Mouse (Mus musculus) T-helper 1 cell (primary cell): ENCODE measurements at regions not wholly inside any gene's neighbourhood (a gene's known extent, or its start where the extent isn't known, plus 50 kb on each side); places are given as distances from the start of the nearest gene placed in this dataset.

ENCODE experiments used
- in situ Hi-C: fragments of 300-600 bp; cut with MboI, MseI; formaldehyde crosslinking; loops from one replicate; pipeline ENCODE4 v1.15.1; 2025; ENCODE audit warnings: high pct_unique_total_duplicates

DNA sequence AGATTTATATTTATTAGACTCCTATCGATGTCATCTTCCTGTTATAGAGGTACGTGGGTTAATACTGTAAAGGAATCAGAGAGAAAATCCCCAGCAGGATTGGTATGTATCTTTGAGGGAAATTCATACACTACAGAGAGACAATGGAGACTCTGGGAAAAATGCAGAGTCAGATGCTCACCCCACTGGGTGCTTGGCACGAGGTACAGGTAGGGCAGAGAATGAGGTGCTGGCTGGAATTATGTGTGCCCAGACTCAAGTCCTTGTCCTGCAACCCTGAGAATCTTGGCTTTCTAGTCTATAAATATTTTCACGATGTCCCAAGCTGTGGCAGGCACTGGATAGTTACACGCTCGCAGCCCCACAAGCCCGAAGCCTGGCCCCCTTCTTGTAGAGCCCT, 57.8 kb upstream of the Cry1 start:
- in situ Hi-C loops: no loop called here

GRCm38 (mm10) chr10:85243556-85243955, 58.7 kb upstream of the Cry1 start:
- in situ Hi-C loops: no loop called here

DNA sequence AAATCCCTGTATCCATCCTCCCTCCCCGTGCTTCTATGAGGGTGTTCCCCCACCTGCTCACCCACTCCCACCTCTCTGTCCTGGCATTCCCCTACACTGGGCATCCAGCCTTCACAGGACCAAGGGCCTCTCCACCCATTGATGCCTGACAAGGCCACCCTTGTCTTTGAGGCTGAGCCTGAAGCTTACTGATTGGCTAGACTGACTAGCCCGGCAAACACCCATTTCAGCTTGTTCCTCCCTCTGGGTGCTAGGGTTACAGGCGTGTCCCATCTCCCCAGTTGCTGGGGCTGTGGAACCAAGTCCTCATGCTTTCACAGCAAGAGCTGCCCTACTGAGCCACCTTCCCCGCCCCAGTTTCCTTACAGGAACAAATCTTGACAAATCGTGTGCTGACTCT, 80.9 kb upstream of the Cry1 start:
- in situ Hi-C loops: no loop called here

GRCm38 (mm10) chr10:85266148-85266547, 81.3 kb upstream of the Cry1 start:
- in situ Hi-C loops: no loop called here

DNA sequence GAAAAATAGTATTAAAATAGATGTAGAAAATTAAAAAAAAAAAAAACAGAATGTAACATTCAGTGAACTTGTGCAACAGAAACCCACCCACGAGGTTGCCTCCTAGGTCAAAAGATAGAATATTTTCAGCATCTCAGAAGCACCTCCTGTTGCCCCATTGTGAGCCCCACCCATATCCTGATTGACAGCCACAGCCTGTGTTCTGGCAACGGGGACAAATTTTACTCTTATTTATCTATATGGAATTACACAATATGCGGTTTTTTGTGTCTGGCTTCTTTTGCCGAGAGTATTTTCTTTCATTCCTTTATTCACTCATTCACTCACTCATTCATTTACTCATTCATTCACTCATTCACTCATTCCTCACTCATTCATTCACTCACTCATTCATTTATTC, 81.9 kb upstream of the Cry1 start:
- in situ Hi-C loops: no loop called here

DNA sequence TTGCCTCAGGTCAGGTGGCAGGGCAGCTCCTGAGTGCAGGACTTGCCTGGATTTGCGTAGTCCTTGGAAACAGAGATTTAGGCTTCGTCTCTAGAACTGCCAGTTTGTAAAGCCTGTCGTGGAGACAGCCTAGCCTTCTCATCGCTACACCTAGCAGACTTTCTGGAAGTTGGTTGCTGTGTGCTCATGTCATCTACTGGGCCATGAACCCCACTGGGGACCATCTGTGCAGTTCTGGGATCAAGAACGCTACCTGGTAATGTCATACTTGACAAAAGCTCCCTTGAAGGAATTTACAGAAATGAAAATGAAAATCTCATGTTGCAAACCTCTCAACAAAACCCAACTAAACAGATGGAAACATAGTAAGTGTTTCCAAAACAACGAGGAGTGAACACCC, 85.3 kb upstream of the Cry1 start:
- in situ Hi-C loops: no loop called here

GRCm38 (mm10) chr10:85276793-85277192, 91.9 kb upstream of the Cry1 start:
- in situ Hi-C loops: no loop called here

DNA sequence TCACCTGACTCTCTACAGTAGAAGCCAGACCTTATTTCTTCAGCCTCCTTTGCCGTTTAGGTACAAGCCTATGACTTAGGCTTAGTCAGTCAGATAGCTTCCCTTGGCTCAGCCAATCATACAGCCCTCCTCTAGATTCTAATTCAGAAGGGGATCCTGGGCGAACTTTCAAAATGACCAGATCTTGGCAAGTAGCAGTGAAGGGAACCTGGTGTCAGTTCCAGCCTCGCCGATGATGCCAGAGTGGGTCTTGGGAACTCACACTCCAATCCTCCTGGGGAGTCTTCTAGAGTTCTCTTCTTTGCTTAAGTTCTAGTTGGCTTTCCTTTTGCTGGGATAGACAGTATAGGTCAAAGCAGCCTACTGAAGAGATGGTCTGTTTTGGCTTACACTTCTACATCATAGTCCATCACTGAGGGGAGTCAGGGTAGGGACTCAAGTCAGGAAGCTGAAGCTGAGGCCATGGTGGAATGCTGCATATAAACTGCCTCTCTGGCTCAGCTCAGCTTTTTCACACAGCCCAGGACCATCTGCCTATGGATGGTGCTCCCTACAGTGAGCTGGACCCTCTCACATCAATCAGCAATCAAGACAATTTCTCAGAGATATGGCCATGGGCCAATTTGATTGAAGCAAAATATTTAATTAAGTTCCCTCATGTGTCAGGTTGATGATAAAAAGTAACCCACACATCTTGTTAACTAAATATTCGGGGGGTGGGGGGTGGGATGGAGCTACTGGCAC, 94.7 kb upstream of the Btbd11 start:
- in situ Hi-C loops: no loop called here

DNA sequence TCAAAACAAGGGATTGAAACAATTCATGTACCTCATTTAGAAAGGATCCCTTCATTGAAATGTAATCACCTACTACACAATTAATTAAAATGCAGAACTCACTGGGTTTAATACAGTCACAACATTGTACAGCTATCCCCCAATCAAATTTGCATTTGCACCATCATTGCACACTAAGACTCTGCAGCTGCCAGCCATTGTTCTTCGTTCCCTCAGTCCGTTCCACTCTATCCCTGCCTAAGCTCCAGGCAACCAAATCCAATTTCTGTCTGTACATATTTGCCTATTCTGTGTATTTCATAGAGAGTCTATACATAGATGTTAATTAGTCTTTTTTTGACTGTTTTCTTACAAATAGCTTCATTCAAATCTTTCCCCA, 94.1 kb upstream of the Btbd11 start:
- in situ Hi-C loops: no loop called here

DNA sequence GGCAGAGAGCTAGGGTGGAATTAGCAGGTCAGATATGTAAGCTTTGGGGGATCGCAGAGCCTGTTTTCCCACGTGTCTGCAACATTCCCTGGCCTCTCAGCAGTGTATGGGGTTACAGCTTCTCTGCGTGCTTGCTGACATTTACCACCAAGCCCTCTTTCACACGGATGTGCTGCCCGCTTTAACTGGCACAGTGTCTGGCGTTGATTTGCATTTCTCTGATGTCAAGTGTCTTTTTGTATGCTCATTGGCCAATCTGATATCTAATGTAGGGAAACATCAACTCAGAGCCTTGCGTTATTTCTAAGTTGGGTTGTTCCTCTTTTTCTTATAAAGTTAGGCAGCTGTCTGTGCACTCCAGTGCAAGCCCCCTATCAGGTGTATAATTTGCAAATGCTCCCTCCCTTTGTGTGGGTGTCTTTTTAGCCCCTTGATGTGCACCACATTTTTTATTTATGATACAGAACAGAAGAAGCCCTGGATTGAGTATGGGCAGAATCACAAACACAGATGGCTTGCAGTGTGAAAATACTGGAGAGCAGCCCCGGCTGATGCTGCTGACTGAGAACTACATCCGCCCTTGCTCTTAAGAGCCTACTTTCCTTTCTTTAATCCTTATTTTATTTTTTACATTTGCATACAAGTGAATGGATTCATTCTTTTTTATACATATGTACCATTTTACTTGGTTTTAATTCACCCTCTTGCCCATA, 93.4 kb upstream of the Btbd11 start:
- in situ Hi-C loops: no loop called here

GRCm38 (mm10) chr10:85295133-85295887, 91.3 kb upstream of the Btbd11 start:
- in situ Hi-C loops: no loop called here

- in situ Hi-C loops: loop anchor here (10.0 kb wide), 1 partner anchor 1693 kb away; the partner anchor contains the start of gene Stab2
Measured at GRCm38 (mm10) chr10:85311781-85312180, 74.8 kb upstream of the Btbd11 start.

DNA sequence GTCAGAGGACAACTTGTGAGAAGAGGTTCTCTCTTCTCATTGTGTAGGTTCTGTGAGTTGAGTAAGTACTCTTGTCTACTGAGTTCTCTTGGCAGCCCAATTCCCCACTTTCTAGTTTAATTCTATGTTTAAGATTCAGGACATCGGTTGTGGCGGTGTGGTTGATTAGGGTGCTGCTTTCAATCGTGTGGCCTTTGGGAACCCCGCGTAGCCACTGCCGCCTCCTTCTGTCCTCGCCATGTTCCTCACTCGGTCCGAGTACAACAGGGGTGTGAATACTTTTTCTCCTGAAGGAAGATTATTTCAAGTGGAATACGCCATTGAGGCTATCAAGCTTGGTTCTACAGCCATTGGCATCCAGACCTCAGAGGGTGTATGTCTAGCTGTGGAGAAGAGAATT, 73.3 kb upstream of the Btbd11 start:
- in situ Hi-C loops: loop anchor here (10.0 kb wide), 1 partner anchor 1691 kb away; the partner anchor contains the start of gene Stab2

- in situ Hi-C loops: no loop called here
Measured at GRCm38 (mm10) chr10:85320971-85321370, 65.6 kb upstream of the Btbd11 start.

- in situ Hi-C loops: no loop called here
Measured at GRCm38 (mm10) chr10:85322280-85322679, 64.3 kb upstream of the Btbd11 start.

GRCm38 (mm10) chr10:85329382-85329781, 57.2 kb upstream of the Btbd11 start:
- in situ Hi-C loops: no loop called here

DNA sequence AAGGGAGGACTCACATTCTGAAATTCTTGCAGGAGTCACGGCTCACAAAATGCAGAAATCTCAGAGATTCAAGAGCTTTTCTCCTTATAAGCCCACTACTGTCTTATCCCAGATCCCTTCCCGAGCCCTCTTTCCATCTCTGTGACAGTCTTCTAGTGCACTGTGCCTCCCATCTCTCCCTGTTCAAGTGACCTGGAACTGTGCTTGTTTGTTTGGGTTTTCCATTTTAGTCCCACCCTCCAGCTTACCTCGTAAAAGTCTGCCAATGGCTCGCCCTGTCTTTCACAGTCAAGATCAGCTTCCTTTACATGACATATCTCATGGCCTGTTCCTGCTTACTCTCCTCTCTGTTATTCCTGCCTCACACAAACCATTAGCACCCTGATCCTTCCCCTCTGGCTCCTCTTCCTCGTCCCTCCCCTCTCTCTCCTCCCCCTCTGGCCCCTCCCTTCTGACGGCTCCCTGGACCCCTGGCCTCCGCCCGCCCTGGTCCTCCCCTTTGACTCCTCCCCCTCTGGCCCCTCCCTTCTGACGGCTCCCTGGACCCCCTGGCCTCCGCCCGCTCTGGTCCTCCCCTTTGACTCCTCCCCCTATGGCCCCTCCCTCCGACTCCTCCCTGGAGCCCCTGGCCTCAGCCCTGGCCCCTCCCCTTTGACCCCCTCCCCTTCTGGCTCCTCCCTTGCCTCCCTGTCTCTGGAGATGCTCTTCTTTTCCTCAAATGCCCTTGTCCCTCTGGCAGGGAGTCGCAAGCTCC, 55.5 kb upstream of the Btbd11 start:
- in situ Hi-C loops: no loop called here
